Mouse (Mus musculus) thymus, postnatal 0 days (tissue): ENCODE measurements around the gene Fam186b. TPM values are rescaled to one million over a fixed set of nuclear protein-coding genes. Genes with fewer than 3 reads are reported as not detected.

Experiments used
- DNase-seq: peaks from one replicate; pipeline ENCODE4 v3.0.0-alpha.2; 2015; ENCODE audit warnings: low spot score
- polyA plus RNA-seq: library from polyadenylated mRNA; unstranded; fragments of >200 nt; fragmentation: Nextera tagmentation; extraction: Ambion mirVana; gene quantifications from 2 replicates; pipeline ENCODE4 v1.2.1, GENCODE M21; 2015

The Fam186b gene
- polyA plus RNA-seq, 1 experiment from 2014 or later, result 0.05 TPM

GRCm38 (mm10) chr15:99225081-99225810 lies 70.4 kb downstream of the Fam186b start:
- DNase-seq, result no peak

GRCm38 (mm10) chr15:99224208-99224911 lies 71.3 kb downstream of the Fam186b start, which contains the start of gene Kcnh3:
Kcnh3 (plus strand) TSS chr15:99224861.
- peak; percentile 84 for DNase-seq

GRCm38 (mm10) chr15:99223585-99224207 lies 72.0 kb downstream of the Fam186b start:
- DNase-seq, result peak; percentile 40

GRCm38 (mm10) chr15:99222794-99223584 lies 72.7 kb downstream of the Fam186b start:
- DNase-seq, result no peak

GRCm38 (mm10) chr15:99221315-99221952 lies 74.3 kb downstream of the Fam186b start:
- no peak for DNase-seq

Other genes with a start within 250 kb of the Fam186b start
- 0.99 and 1.1 TPM in 2 replicates for gene Prph, start 240.7 kb downstream of the Fam186b start, polyA plus RNA-seq
- 21.8 and 25.3 TPM in 2 replicates for gene Troap, start 221.3 kb downstream of the Fam186b start, polyA plus RNA-seq
- 0.18 TPM in 1 of 2 replicates, not detected in the other for gene C1ql4, start 208.1 kb downstream of the Fam186b start, polyA plus RNA-seq
- 0.13 and 0.22 TPM in 2 replicates for gene Dnajc22, start 202.7 kb downstream of the Fam186b start, polyA plus RNA-seq
- gene Spats2, start 170.0 kb downstream of the Fam186b start, polyA plus RNA-seq, result 30.2 and 31.1 TPM in 2 replicates
- 20.0 and 20.8 TPM in 2 replicates for gene Kcnh3, start 71.0 kb downstream of the Fam186b start, polyA plus RNA-seq
- gene Mcrs1, start 43.9 kb downstream of the Fam186b start, polyA plus RNA-seq, result 136 and 154 TPM in 2 replicates
- 13.0 and 14.0 TPM in 2 replicates for gene Prpf40b, start 801 bp downstream of the Fam186b start, polyA plus RNA-seq
- gene Fmnl3, start 74.6 kb upstream of the Fam186b start, polyA plus RNA-seq, result 21.2 and 22.3 TPM in 2 replicates
- 398 and 433 TPM in 2 replicates for gene Tmbim6, start 97.0 kb upstream of the Fam186b start, polyA plus RNA-seq
- gene Nckap5l, start 161.9 kb upstream of the Fam186b start, polyA plus RNA-seq, result 5.7 and 6.0 TPM in 2 replicates
- 24.3 and 24.7 TPM in 2 replicates for gene Bcdin3d, start 178.8 kb upstream of the Fam186b start, polyA plus RNA-seq
- 0.08 and 0.14 TPM in 2 replicates for gene Faim2, start 232.3 kb upstream of the Fam186b start, polyA plus RNA-seq